In genomic region chr4:95434543-95434942, GRCm38 (mm10) we compare ENCODE assay signal across 12 mouse cellular contexts.
A peak's percentile ranks its signal among the peaks of the same experiment; 100 is the strongest.
DNase-seq lines count a peak whose midpoint lies in the region; ATAC-seq and TF ChIP-seq lines count a peak whose summit lies in the region.
"Had no signal": no experiment of that assay in that cellular context is flagged by ENCODE, and none has a peak within 500 bp of the region (broad histone marks: within the 10 kb centered on the region; RNA-seq: fewer than 3 reads in every experiment).

No protein-coding gene starts in this region.

- TF ChIP-seq CTCF in kidney, postnatal 0 days (IDR thresholded peaks at IDR 0.05; ENCODE audit: low read depth), result no peak
- no peak for TF ChIP-seq CTCF in midbrain, postnatal 0 days (IDR thresholded peaks at IDR 0.05)

- 43% methylated on average over 4 of the region's 4 CpGs for WGBS in kidney, postnatal 0 days
- WGBS in midbrain, postnatal 0 days, result 34% methylated on average over 4 of the region's 4 CpGs

- 0 out of 2 replicates have a peak, but pooled peaks cover 2% of the 10 kb centered on the region for H3K9me3 ChIP-seq in kidney, postnatal 0 days (replicated peaks; ENCODE audit: low read length)
- H3K9me3 ChIP-seq in midbrain, postnatal 0 days (ENCODE audit: low read length), result no peaks in the 10 kb centered on the region
- H3K9me3 ChIP-seq: forebrain, embryonic 10.5 days had no signal

- no peak overlapping the region for H3K4me3 ChIP-seq in kidney, postnatal 0 days (replicated peaks; ENCODE audit: low read depth, low read length)
- H3K4me3 ChIP-seq in midbrain, postnatal 0 days (ENCODE audit: low read depth, low read length), result no peak overlapping the region
- H3K4me3 ChIP-seq: forebrain, embryonic 10.5 days had no signal

- H3K4me1 ChIP-seq in kidney, postnatal 0 days (replicated peaks; ENCODE audit: insufficient read depth, low read length), result no peaks in the 10 kb centered on the region
- no peaks in the 10 kb centered on the region for H3K4me1 ChIP-seq in midbrain, postnatal 0 days (ENCODE audit: insufficient read depth, low read length)

- H3K4me2 ChIP-seq in kidney, postnatal 0 days (ENCODE audit: low read length), result no peak overlapping the region
- H3K4me2 ChIP-seq in midbrain, postnatal 0 days (ENCODE audit: low read depth, low read length, poor library complexity, severe bottlenecking), result no peak overlapping the region

- DNase-seq in embryo, embryonic 9.5 days (ENCODE audit: extremely low spot score), result peak; percentile 2
- no peak for DNase-seq in embryo, embryonic 11 days
- DNase-seq in kidney, postnatal 0 days (ENCODE audit: low spot score), result peak; percentile 75
- DNase-seq in kidney, adult 18-20 months, result no peak
- DNase-seq in adrenal gland, postnatal 36 days, result peak; percentile 24 to 30
- peak; percentile 60 for DNase-seq in midbrain, postnatal 0 days (ENCODE audit: low spot score)
- no peak for DNase-seq in frontal cortex, postnatal 10 days (ENCODE audit: low spot score in 2 of 2)
- DNase-seq in layer of hippocampus, adult 9-11 months, result no peak
- DNase-seq: B cell, adult 2 months; cerebellum, adult 8-10 months; liver had no signal

- H3K27me3 ChIP-seq in kidney, postnatal 0 days (ENCODE audit: insufficient read depth, low read length), result no peaks in the 10 kb centered on the region
- H3K27me3 ChIP-seq in midbrain, postnatal 0 days (ENCODE audit: insufficient read depth, low read length), result no peaks in the 10 kb centered on the region

- no peak overlapping the region; the same call in none of the 2 replicates for H3K27ac ChIP-seq in kidney, postnatal 0 days
- H3K27ac ChIP-seq in midbrain, postnatal 0 days (ENCODE audit: low read depth, low read length), result no peak overlapping the region
- H3K27ac ChIP-seq: forebrain, embryonic 10.5 days had no signal

- no peak; the same call in 1 of the 2 replicates for ATAC-seq in kidney, postnatal 0 days (replicated peaks; ENCODE audit: low FRiP score, low read depth)
- ATAC-seq in midbrain, postnatal 0 days (ENCODE audit: low FRiP score), result no peak

- H3K36me3 ChIP-seq in kidney, postnatal 0 days (ENCODE audit: insufficient read depth, low read length), result no peaks in the 10 kb centered on the region
- H3K36me3 ChIP-seq in midbrain, postnatal 0 days (ENCODE audit: insufficient read depth, low read length), result no peaks in the 10 kb centered on the region
- H3K36me3 ChIP-seq: forebrain, embryonic 10.5 days had no signal

- H3K9ac ChIP-seq in kidney, postnatal 0 days (ENCODE audit: low read depth, low read length), result no peak overlapping the region
- no peak overlapping the region for H3K9ac ChIP-seq in midbrain, postnatal 0 days (replicated peaks; ENCODE audit: low read length, poor library complexity, severe bottlenecking)

Comparison
In these comparisons a context has a peak if more than half of its experiments do, and no peak if none do; other contexts are left out.
1. DNase-seq: peak in embryo, embryonic 9.5 days (single experiment), kidney, postnatal 0 days (single experiment), adrenal gland, postnatal 36 days (2 of 2) and midbrain, postnatal 0 days (single experiment); none in embryo, embryonic 11 days (single experiment), kidney, adult 18-20 months (single experiment), frontal cortex, postnatal 10 days (0 of 2) and layer of hippocampus, adult 9-11 months (single experiment).